Mouse (Mus musculus) olfactory bulb, adult 2 months (tissue): Measurements from ENCODE around the gene Anapc5. TPM values are rescaled to one million over a fixed set of nuclear protein-coding genes. Genes with fewer than 3 reads are reported as not detected.

Experiments
- H3K27ac ChIP-seq: fragments of 200-500 bp; 2 replicates; pipeline ENCODE4 v1.5.1; 2012; ENCODE audit warnings: low read depth, low read length; ENCODE audit not compliant: insufficient read depth
- H3K4me1 ChIP-seq: fragments of 200-500 bp; 2 replicates; pipeline ENCODE4 v1.6.1; 2012; ENCODE audit warnings: low read length; ENCODE audit not compliant: control insufficient read depth, insufficient read depth
- H3K4me3 ChIP-seq: fragments of 200-500 bp; 2 replicates; pipeline ENCODE4 v1.5.1; 2012; ENCODE audit warnings: mild to moderate bottlenecking, low read depth, low read length, moderate library complexity; ENCODE audit not compliant: insufficient read depth
- CTCF ChIP-seq: fragments of 200-500 bp; IDR thresholded peaks from 2 replicates; pipeline ENCODE4 v1.5.1; 2012; ENCODE audit warnings: low read depth, mild to moderate bottlenecking, low read length, moderate library complexity; ENCODE audit not compliant: insufficient read depth
- POLR2A ChIP-seq: fragments of 200-500 bp; IDR thresholded peaks from 2 replicates; pipeline ENCODE4 v1.6.1; 2012; ENCODE audit warnings: mild to moderate bottlenecking, low read depth, low read length, moderate library complexity; ENCODE audit not compliant: insufficient read depth
- WGBS: fragments of 180-500 bp; shearing (Covaris S2); methylation state at CpG from one replicate; pipeline ENCODE4 v1.1.7; 2018; 5-methylcytosine and 5-hydroxymethylcytosine counted together
- polyA plus RNA-seq: library from polyadenylated mRNA; stranded (reverse); fragments of >200 nt; gene quantifications from 2 replicates; pipeline ENCODE4 v1.2.4, GENCODE M21; 2012; ENCODE audit warnings: low replicate concordance; ENCODE audit not compliant: missing spikeins, insufficient read depth, insufficient read length

Anapc5 gene
- polyA plus RNA-seq, 1 experiment: not detected

DNA sequence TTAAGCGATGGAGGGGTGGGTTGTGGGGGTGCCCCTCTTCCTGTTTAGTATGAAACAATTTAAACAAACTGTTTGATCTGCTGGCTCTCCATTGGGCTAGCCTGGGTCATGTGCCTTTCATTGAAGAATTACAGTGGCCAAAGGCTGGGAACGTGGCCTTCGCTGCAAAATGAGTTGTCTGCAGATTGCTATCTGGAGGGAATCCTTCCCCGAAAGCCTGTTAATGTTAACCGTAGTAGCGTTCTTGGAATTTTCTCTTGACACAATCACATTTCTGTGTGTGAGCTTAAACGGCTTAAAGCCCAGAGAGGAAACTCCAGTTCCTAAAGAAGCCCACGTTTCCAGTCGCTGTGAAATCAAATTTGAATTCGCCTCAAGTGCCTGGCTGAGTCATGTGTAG lies 11.9 kb upstream of the Anapc5 start:
- 81% methylated on average over 10 of the region's 10 CpGs for WGBS
- TF ChIP-seq CTCF (no peak), POLR2A (no peak)
- no peak overlapping the region for H3K4me3 ChIP-seq

GRCm38 (mm10) chr5:122832536-122832935 lies 11.4 kb upstream of the Anapc5 start:
- Histone ChIP-seq H3K4me1 (no peaks in the 10 kb centered on the region), H3K27ac (no peak overlapping the region), H3K4me3 (no peak overlapping the region)
- WGBS: 88% methylated on average over 10 of the region's 10 CpGs
- no peak for TF ChIP-seq POLR2A

More for the DNA sequence above, 11.9 kb upstream of the Anapc5 start:
- Histone ChIP-seq H3K27ac (no peak overlapping the region), H3K4me1 (no peaks in the 10 kb centered on the region)

DNA sequence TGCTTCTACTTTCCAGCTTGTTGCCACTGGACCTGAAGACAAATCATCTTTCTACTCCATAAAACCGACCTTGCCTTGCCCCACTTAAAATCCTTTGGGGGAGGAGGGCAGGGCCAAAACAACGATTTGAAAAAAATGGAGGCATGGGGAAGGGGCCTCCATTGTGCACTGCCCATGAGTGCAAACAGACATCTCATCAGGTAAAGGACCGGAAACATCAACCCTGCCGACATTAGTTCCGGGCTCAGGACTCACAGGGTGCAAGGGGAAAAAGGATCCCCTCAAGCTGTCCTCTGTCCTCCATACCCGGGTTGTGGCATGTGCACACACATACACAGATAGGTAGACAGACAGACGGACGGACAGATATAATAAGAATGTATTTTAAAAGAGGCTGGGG lies 4.0 kb upstream of the Anapc5 start:
- Histone ChIP-seq H3K4me1 (no peaks in the 10 kb centered on the region), H3K4me3 (no peak overlapping the region), H3K27ac (no peak overlapping the region)
- TF ChIP-seq CTCF (no peak), POLR2A (no peak)
- 78% methylated on average over 8 of the region's 8 CpGs for WGBS

GRCm38 (mm10) chr5:122824450-122824849 lies 3.3 kb upstream of the Anapc5 start:
- H3K4me3 ChIP-seq: no peak overlapping the region
- TF ChIP-seq POLR2A (no peak), CTCF (no peak)
- no peak overlapping the region for H3K27ac ChIP-seq
- H3K4me1 ChIP-seq: no peaks in the 10 kb centered on the region
- WGBS: 78% methylated on average over 6 of the region's 6 CpGs

DNA sequence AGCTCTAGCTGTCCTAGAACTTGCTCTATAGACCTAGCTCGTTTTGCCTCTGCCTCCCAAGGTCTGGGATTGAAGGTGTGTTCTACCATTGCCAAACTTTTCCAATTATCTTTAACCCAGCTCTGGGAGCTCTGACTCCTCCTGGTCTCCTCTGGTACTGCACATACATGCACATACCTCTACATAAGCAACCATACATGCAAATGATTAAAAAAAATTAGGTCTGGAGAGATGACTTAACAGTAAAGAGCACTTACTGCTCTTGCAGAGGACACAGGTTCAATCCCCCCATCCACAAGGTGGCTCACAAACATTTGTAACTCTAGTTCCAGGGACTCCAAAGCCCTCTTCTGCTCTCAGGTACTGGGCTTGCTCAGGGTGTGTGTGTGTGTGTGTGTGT lies 2.8 kb upstream of the Anapc5 start:
- TF ChIP-seq POLR2A (no peak), CTCF (no peak)
- Histone ChIP-seq H3K4me3 (no peak overlapping the region), H3K4me1 (no peaks in the 10 kb centered on the region), H3K27ac (no peak overlapping the region)
- WGBS: 75% methylated on average over 1 of the region's 1 CpGs

- Histone ChIP-seq H3K27ac (no peak overlapping the region), H3K4me1 (no peaks in the 10 kb centered on the region), H3K4me3 (no peak overlapping the region)
- TF ChIP-seq CTCF (no peak), POLR2A (no peak)
- 92% methylated on average over 4 of the region's 4 CpGs for WGBS
These were observed 1.3 kb upstream of the Anapc5 start for GRCm38 (mm10) chr5:122822441-122822840.

GRCm38 (mm10) chr5:122821524-122821885 lies 366 bp upstream of the Anapc5 start:
- Histone ChIP-seq H3K27ac (peak overlapping the region; percentile 81), H3K4me1 (no peaks in the 10 kb centered on the region), H3K4me3 (peak overlapping the region; percentile 88)
- WGBS: 0% methylated on average over 10 of the region's 10 CpGs
- no peak for TF ChIP-seq POLR2A
- no peak for TF ChIP-seq CTCF

DNA sequence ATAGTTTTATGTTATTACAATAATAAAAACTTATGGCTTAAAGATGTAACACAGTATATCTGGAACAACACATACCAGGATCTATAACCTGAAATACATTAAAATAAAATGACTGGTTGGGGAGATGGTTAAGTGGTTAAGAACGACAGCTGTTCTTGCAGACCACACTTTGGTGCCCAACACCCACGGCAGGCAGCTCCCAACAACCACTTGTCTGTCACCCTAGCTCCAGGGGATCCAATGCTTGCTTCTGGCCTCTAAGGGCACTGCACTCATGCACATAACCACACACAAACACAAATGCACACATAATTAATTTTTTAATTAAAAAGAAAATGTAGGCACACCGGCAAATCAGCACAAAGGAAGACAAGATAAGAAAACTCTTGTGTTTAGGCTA lies 8.4 kb downstream of the Anapc5 start:
- no peak for TF ChIP-seq POLR2A
- no peak for TF ChIP-seq CTCF
- Histone ChIP-seq H3K4me3 (no peak overlapping the region), H3K4me1 (no peaks in the 10 kb centered on the region), H3K27ac (no peak overlapping the region)
- WGBS: 85% methylated on average over 3 of the region's 3 CpGs

DNA sequence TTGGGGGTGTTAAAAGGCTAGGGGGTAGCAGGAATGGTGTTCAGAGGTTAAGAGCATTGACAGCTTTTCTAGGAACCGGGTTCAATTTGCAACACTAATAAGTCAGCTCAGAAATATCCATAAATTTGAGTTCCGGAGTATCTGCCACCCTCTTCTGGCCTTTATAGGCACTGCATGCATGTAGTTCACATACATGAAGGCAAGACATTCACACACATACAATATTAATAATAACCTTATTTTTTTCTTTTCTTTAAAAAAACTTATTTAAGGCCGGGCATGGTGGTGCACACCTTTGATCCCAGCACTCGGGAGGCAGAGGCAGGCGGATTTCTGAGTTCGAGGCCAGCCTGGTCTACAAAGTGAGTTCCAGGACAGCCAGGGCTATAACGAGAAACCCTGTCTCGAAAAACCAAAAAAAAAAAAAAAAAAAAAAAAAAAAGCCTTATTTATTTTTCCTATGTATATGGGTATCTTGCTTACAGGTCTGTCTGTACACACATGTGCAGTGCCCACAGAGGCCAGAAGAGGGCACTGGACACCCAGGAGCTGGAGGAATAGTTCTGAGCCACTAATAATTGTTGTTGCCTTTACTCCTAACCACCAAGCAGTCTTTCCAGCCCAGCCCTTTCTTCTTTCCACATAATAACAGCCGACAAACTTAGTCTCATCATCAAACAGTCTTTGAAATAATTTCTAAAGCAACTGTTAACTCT lies 9.6 kb downstream of the Anapc5 start:
- 86% methylated on average over 9 of the region's 9 CpGs for WGBS
- Histone ChIP-seq H3K4me3 (no peak overlapping the region), H3K4me1 (no peaks in the 10 kb centered on the region), H3K27ac (no peak overlapping the region)
- TF ChIP-seq POLR2A (no peak), CTCF (no peak)

DNA sequence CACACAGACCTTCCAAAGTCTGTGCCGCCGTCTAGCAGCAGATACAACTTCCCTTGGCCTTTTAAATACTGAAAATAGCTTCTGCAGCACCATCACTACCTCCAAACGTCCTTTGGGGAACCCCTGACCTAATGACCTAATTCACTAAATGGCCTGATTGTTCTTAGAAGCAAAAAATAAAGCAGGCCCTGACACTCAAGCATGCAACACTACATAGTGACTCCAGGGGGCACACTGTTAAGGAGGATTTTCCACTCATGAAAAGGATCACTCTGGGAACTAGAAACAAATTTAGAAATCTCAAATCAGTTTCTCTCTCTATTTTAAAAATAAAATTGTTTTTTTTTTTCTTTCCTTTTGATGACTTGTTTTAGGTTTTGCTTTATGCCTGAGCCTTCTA lies 15.6 kb downstream of the Anapc5 start:
- Histone ChIP-seq H3K4me3 (no peak overlapping the region), H3K27ac (no peak overlapping the region), H3K4me1 (peaks cover 3% of the 10 kb centered on the region; the same call in 1 of the 2 replicates)
- WGBS: 49% methylated on average over 3 of the region's 3 CpGs
- TF ChIP-seq POLR2A (no peak), CTCF (no peak)
